Mouse (Mus musculus) small intestine, adult 2 months (tissue): ENCODE results near the gene Tnrc6a.

Source experiments
- CTCF ChIP-seq: fragments of 200-500 bp; IDR thresholded peaks from 2 replicates; pipeline ENCODE4 v1.5.1; 2012; ENCODE audit warnings: low read depth, mild to moderate bottlenecking, control low read depth, inconsistent platforms, low read length, moderate library complexity, mixed read lengths; ENCODE audit not compliant: insufficient replicate concordance, insufficient read length; ENCODE audit errors: extremely low read depth
- POLR2A ChIP-seq: fragments of 200-500 bp; IDR thresholded peaks from 2 replicates; pipeline ENCODE4 v1.6.1; 2012; ENCODE audit warnings: low read depth, mild to moderate bottlenecking, control low read depth, inconsistent platforms, low read length, moderate library complexity

DNA sequence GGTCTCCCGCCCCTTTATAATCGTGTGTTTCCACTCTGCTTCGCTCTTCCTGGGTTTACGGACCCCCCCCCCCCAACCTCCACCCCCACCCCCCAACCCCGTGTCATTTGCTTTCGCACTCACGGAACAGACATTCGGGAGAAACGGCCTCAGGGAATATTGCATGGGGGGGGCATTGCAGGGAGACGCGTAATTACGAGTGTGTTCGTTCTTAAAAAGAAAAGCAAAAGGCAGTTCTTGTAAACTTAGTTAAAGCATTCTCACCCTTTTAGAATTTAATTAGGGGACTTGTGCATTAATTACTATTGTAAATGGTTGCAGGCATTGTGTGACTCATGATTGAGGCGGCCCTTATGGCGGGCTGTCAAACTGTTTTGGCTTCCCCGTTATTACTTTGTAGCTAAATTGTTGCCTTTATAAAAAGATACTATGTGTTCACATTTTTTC, 1.1 kb downstream of the Tnrc6a start:
- TF ChIP-seq CTCF: no peak
- TF ChIP-seq POLR2A: no peak
